Mouse (Mus musculus) kidney, embryonic 14.5 days (tissue): ENCODE results near the gene Anapc5. TPM values are rescaled to one million over a fixed set of nuclear protein-coding genes. Genes with fewer than 3 reads are reported as not detected.
A peak's percentile ranks its signal among the peaks of the same experiment; 100 is the strongest.

Experiments used
- ATAC-seq: fragments of 200-750 bp; cut with Nextera tagmentation; 2 replicates; pipeline ENCODE4 v1.8.0; 2017; ENCODE audit warnings: moderate number of reproducible peaks, mild to moderate bottlenecking, moderate TSS enrichment, moderate library complexity; ENCODE audit not compliant: low FRiP score, low TSS enrichment
- H3K27ac ChIP-seq: fragments of 300-500 bp; sonication (generic); 2 replicates; pipeline ENCODE4 v1.5.1; 2014; ENCODE audit warnings: low read depth, mild to moderate bottlenecking, low read length, moderate library complexity, mixed read lengths
- H3K27me3 ChIP-seq: fragments of 300-500 bp; sonication (generic); 2 replicates; pipeline ENCODE4 v1.6.1; 2014; ENCODE audit warnings: mild to moderate bottlenecking, low read length; ENCODE audit not compliant: control insufficient read depth, insufficient read depth
- H3K36me3 ChIP-seq: fragments of 300-500 bp; sonication (generic); 2 replicates; pipeline ENCODE4 v1.6.1; 2014; ENCODE audit warnings: low read length, mixed read lengths; ENCODE audit not compliant: control insufficient read depth, insufficient read depth
- H3K4me1 ChIP-seq: fragments of 300-500 bp; sonication (generic); 2 replicates; pipeline ENCODE4 v1.6.1; 2014; ENCODE audit warnings: low read length, mixed read lengths; ENCODE audit not compliant: control insufficient read depth, insufficient read depth
- H3K4me2 ChIP-seq: fragments of 300-500 bp; sonication (generic); replicated peaks from 2 replicates; pipeline ENCODE4 v1.6.1; 2014; ENCODE audit warnings: low read depth, mild to moderate bottlenecking, low read length
- H3K4me3 ChIP-seq: fragments of 300-500 bp; sonication (generic); 2 replicates; pipeline ENCODE4 v1.5.1; 2014; ENCODE audit warnings: mild to moderate bottlenecking, low read length
- H3K9ac ChIP-seq: fragments of 300-500 bp; sonication (generic); 2 replicates; pipeline ENCODE4 v1.6.1; 2014; ENCODE audit warnings: low read depth, mild to moderate bottlenecking, low read length, moderate library complexity
- H3K9me3 ChIP-seq: fragments of 300-500 bp; sonication (generic); 2 replicates; pipeline ENCODE4 v1.6.1; 2016; ENCODE audit warnings: low read length; ENCODE audit not compliant: control insufficient read depth
- WGBS: fragments of 180-500 bp; shearing (Covaris S2); extraction: QIAGEN DNeasy Blood & Tissue Kit; methylation state at CpG from one replicate; pipeline ENCODE4 v1.1.7; 2014; 5-methylcytosine and 5-hydroxymethylcytosine counted together
- polyA plus RNA-seq: library from polyadenylated mRNA; unstranded; fragments of >200 nt; fragmentation: Nextera tagmentation; extraction: Ambion mirVana; gene quantifications from 2 replicates; pipeline ENCODE4 v1.2.1, GENCODE M21; 2014

The Anapc5 gene
- polyA plus RNA-seq, 1 experiment from 2014 or later: 457 TPM

DNA sequence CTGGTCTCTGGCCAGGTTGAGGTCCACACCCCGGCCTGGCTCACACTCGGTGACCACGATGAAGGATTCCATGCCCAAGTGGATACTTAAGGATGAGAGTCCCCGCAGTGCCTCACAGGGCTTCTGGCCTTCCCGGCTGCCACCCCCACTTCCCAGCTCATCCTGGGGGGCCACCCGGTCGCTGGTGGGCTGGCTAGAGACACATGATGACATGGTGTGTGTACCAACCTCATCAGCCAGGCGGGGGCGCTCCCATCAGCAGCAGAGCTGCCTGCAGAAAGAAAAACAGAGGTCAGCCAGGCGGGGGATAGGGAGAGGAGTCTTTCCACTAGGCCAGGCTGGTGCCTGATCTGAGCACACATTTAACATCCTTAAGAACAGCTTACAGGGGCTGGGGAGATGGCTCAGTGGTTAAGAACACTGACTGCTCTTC lies 57.1 kb downstream of the Anapc5 start:
- no peaks in the 10 kb centered on the region for H3K4me1 ChIP-seq
- H3K4me3 ChIP-seq: no peak overlapping the region
- H3K27me3 ChIP-seq: no peaks in the 10 kb centered on the region
- 63% methylated on average over 10 of the region's 10 CpGs for WGBS
- 0 out of 2 replicates have a peak, but pooled peaks have one; percentile 50 for ATAC-seq
- H3K9me3 ChIP-seq: no peaks in the 10 kb centered on the region
- H3K4me2 ChIP-seq: peak overlapping the region; percentile 17; the same call in 1 of the 2 replicates
- peak overlapping the region; percentile 83; the same call in 1 of the 2 replicates for H3K27ac ChIP-seq
- peaks cover 13% of the 10 kb centered on the region; the same call in 1 of the 2 replicates for H3K36me3 ChIP-seq
- H3K9ac ChIP-seq: peak overlapping the region; percentile 34; the same call in 1 of the 2 replicates

GRCm38 (mm10) chr5:122763271-122764031 lies 57.7 kb downstream of the Anapc5 start:
- no peaks in the 10 kb centered on the region for H3K9me3 ChIP-seq
- WGBS: 75% methylated on average over 29 of the region's 29 CpGs
- H3K4me1 ChIP-seq: no peaks in the 10 kb centered on the region
- peaks cover 18% of the 10 kb centered on the region; the same call in 1 of the 2 replicates for H3K36me3 ChIP-seq
- H3K27ac ChIP-seq: peak overlapping the region; percentile 83; the same call in 1 of the 2 replicates
- peak overlapping the region; percentile 34; the same call in 1 of the 2 replicates for H3K9ac ChIP-seq
- ATAC-seq: 0 out of 2 replicates have a peak, but pooled peaks have one; percentile 5
- H3K4me3 ChIP-seq: no peak overlapping the region
- H3K4me2 ChIP-seq: peak overlapping the region; percentile 17; the same call in 1 of the 2 replicates
- H3K27me3 ChIP-seq: no peaks in the 10 kb centered on the region

GRCm38 (mm10) chr5:122756680-122757079 lies 64.5 kb downstream of the Anapc5 start:
- Histone ChIP-seq H3K27me3 (no peaks in the 10 kb centered on the region), H3K9me3 (no peaks in the 10 kb centered on the region), H3K4me2 (no peak overlapping the region), H3K36me3 (peaks cover 31% of the 10 kb centered on the region), H3K27ac (no peak overlapping the region), H3K9ac (no peak overlapping the region), H3K4me1 (no peaks in the 10 kb centered on the region), H3K4me3 (no peak overlapping the region)
- 92% methylated on average over 7 of the region's 7 CpGs for WGBS
- no peak for ATAC-seq

DNA sequence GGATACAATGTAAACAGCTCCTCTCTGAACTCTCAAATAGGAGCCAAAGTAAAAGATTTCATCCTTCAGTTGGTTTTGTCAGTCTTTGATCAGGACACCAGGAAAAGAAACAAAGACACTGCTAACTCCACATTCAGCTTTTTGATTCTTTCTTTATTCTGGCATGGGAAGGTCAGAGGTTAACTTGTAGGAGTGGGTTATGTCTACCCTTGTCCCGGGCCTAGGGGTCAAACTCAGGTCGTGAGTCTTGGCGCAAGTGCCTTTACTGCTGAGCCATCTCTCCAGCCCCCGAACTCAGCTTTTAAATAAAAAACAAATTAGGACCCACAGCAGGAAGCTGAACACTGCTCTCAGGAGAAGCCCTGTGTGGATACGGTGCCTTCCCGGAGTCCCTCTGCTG lies 65.0 kb downstream of the Anapc5 start:
- H3K4me2 ChIP-seq: no peak overlapping the region
- H3K4me3 ChIP-seq: no peak overlapping the region
- H3K27ac ChIP-seq: no peak overlapping the region
- H3K4me1 ChIP-seq: no peaks in the 10 kb centered on the region
- no peak overlapping the region for H3K9ac ChIP-seq
- H3K9me3 ChIP-seq: no peaks in the 10 kb centered on the region
- WGBS: 60% methylated on average over 6 of the region's 6 CpGs
- H3K36me3 ChIP-seq: peaks cover 31% of the 10 kb centered on the region
- ATAC-seq: no peak
- no peaks in the 10 kb centered on the region for H3K27me3 ChIP-seq

DNA sequence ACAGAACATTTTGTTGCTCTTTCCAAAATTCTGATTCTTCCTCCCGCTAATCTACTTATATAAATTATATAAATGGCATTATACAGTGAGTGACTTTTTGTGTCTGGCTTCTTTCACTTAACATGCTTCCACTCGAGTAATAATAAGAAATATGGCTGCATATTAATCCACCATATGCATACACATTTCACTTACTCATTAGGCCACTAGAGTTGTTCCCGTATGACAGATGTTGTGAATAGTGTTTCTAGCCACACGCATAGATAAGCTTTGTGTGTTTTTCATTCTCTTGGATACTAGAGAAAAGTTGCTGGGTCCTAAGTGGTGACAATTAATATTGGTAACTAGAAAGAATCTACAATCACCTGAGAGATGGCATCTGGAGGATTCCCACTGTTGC lies 65.5 kb downstream of the Anapc5 start:
- no peak overlapping the region for H3K4me2 ChIP-seq
- no peak overlapping the region for H3K27ac ChIP-seq
- H3K4me1 ChIP-seq: no peaks in the 10 kb centered on the region
- peaks cover 31% of the 10 kb centered on the region for H3K36me3 ChIP-seq
- no peaks in the 10 kb centered on the region for H3K27me3 ChIP-seq
- 95% methylated on average over 4 of the region's 4 CpGs for WGBS
- H3K9ac ChIP-seq: no peak overlapping the region
- H3K9me3 ChIP-seq: no peaks in the 10 kb centered on the region
- H3K4me3 ChIP-seq: no peak overlapping the region
- ATAC-seq: no peak

- H3K36me3 ChIP-seq: peaks cover 35% of the 10 kb centered on the region
These were observed 66.7 kb downstream of the Anapc5 start for GRCm38 (mm10) chr5:122754477-122754876.

GRCm38 (mm10) chr5:122747950-122748349 lies 73.2 kb downstream of the Anapc5 start:
- H3K4me1 ChIP-seq: no peaks in the 10 kb centered on the region
- H3K9me3 ChIP-seq: no peaks in the 10 kb centered on the region
- H3K4me3 ChIP-seq: no peak overlapping the region
- H3K9ac ChIP-seq: no peak overlapping the region
- ATAC-seq: no peak
- H3K36me3 ChIP-seq: peaks cover 30% of the 10 kb centered on the region
- no peaks in the 10 kb centered on the region for H3K27me3 ChIP-seq
- H3K4me2 ChIP-seq: no peak overlapping the region
- no peak overlapping the region for H3K27ac ChIP-seq
- 75% methylated on average over 7 of the region's 7 CpGs for WGBS

More at GRCm38 (mm10) chr5:122754477-122754876, 66.7 kb downstream of the Anapc5 start:
- 62% methylated on average over 16 of the region's 16 CpGs for WGBS
- Histone ChIP-seq H3K4me1 (no peaks in the 10 kb centered on the region), H3K4me2 (no peak overlapping the region), H3K27me3 (no peaks in the 10 kb centered on the region), H3K27ac (no peak overlapping the region), H3K9me3 (no peaks in the 10 kb centered on the region), H3K9ac (no peak overlapping the region), H3K4me3 (no peak overlapping the region)
- no peak for ATAC-seq

- Histone ChIP-seq H3K36me3 (peaks cover 39% of the 10 kb centered on the region), H3K27ac (no peak overlapping the region), H3K4me1 (no peaks in the 10 kb centered on the region), H3K27me3 (no peaks in the 10 kb centered on the region), H3K4me2 (no peak overlapping the region), H3K9ac (no peak overlapping the region), H3K4me3 (no peak overlapping the region), H3K9me3 (no peaks in the 10 kb centered on the region)
- ATAC-seq: no peak
- WGBS: 66% methylated on average over 13 of the region's 13 CpGs
These were observed 77.2 kb downstream of the Anapc5 start for GRCm38 (mm10) chr5:122743880-122744422.
